Mouse (Mus musculus): ENCODE data around the gene Rpl7a.
"Not testable (repeated sequence)": the region's sequence is repeated elsewhere in the genome, so short reads cannot be mapped to it uniquely, and the experiment has no call there.

Rpl7a gene

DNA sequence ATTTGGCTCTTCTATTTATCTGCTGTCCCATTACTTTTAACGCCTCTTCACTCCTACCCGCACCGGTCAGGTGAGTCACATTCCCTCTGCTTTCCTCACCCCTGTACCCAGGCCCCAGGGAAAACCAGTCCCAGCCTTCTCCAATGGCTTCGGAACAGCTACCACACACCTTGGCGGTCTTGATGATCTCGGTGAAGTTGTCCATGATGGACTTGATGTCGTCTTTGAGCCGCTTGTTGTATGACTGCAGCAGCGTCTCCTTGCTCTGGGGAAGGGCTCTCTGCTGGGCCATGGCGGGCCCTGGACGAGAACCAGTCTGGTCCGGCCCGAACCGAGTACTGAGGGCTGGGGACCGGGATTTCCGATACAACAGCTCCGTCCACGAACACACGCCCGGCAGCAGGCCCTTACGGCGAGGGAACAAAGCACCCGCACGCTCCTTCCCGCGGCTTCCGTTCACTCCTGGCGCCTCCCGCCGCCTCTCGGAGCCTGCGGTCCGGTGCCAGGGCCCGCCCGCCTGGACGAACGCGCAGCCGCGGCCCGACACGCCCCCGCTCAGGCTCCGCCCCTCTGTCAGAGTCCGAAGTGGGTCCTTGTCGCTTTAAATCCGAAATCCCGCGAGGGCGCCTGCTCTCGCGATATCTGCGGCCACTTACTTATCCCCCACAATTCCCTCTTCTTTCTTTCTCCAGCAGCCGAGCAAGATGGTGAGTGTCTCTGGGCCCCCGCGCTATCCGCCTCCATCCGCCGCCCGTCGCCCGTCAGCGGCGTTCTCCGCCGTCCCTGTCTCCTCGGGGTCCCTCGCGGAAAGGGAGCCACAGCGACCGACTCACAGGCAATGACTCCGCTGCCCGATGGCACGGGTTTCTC, at the start of gene Rpl7a, which contains the start of gene Med22:
Gene Rpl7a, plus strand, starts transcription at position 641 of the 870 bp plus-strand sequence.
Gene Med22, minus strand, starts transcription at position 554 of the 870 bp plus-strand sequence.
- peak; percentile 99 for DNase-seq (ENCODE audit: low spot score)

DNA sequence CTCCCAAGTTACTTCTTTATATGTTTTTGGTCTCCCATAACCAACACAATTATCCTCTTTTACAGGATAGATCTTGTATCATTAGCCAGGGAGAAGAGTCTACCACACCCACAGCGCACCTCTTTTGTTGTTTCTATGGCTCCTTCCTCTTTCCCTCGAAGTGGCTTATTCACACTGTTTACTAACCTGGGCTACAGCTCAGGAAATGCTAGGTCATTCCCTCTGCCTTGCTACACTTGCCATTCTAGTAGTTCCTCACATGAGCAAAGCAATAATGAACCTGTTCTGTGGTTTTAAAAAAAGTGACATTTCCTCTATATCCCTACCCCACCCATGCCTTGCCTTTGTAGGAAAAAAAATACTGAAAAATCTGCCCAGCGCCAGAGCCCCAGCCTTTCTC, 47.7 kb upstream of the Rpl7a start:
- DNase-seq (ENCODE audit: low spot score) = no peak

DNA sequence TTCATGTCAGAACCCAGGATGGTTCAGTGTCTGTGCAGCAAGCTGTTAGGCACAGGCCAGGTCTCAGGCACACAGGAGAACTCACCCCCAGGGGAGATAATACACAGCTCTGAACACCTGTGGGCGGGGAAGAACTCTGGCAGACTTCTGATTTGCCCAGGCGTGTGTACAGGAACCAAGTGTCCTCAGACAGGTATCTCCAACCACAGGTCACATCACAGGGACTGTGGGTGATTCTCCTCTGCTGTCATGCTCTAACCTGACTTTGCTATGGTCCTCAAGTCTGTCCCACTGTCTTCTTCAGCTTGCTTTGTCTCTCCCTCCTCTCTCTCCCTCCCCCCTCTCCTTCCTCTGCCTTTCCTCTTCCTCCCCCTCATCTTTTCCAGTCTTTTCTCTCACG, 45.7 kb upstream of the Rpl7a start, which contains the start of gene Abo:
Gene Abo, minus strand, starts transcription at position 101 of the 400 bp plus-strand sequence.
- DNase-seq (ENCODE audit: low spot score) = no peak

DNA sequence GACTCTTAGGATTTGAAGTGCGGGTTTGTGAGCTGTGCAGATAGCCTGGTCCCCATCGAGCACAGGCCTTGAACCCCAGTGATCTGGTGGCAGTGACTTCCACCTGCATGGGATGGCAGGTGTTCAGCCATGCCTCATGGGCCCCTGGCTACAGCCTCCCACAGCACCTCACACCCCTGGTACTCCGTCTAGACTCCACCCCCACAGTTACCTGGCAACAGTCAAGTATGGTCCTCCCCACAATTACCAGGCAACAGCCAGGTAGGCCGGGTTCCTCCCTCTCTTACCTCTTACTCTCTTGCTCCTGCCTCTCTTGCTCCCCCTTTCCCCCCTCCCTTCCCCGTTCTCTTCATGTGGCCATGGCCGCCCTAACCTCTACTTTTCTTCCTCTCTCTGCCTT, 39.9 kb upstream of the Rpl7a start:
- DNase-seq (ENCODE audit: low spot score) = no peak

DNA sequence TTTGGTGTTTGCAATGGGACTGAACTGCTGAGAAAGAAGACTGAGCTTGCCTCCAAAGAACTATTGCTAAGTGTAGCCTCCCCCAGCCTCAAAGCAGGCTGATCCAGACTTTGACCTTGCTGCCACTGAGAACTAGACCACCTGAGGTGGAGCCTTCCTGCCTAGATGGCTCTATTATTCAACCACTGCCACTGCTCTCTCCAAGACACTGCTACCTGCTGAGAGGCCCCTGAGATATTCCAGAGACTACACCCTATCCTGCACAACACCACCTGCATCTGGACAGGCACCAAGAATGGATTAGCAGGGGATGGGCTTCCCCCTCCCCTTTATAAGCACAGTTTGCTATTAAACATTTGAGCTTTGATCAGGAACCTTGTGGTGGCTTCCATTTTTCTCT, 32.0 kb upstream of the Rpl7a start:
- DNase-seq (ENCODE audit: low spot score) = no peak

DNA sequence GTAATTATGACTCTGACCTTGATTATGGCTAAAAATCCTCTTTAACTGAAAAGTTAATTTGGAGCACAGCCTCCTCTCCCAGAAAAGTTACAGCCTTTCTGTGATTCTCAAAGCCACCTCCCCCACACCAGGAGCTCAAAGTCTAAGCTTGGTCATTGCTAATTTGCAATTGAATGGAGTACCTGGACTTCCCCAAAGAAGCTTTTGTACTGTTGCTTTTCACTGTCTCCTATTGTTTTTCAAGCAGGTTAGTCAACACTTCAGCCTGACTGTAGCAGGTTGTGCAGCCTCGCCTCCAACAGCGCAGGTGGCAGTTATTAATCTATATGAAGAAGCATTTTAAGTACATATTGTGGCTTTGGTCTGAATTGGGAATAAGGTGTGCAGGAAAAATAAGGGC, 25.0 kb upstream of the Rpl7a start:
- not testable (repeated sequence) for DNase-seq (ENCODE audit: low spot score)

DNA sequence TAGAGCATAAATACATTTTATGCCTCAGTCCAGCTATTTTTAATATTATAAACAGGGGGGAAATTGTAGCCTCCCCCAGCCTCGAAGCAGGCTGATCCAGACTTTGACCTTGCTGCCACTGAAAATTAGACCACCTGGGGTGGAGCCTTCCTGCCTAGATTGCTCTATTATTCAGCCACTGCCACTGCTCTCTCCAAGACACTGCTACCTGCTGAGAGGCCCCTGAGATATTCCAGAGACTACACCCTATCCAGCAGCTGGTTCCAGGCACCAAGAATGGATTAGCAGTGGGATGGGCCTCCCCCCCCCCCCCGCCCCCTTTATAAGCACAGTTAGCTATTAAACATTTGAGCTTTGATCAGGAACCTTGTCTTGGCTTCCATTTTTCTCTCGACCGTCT, 24.4 kb upstream of the Rpl7a start:
- DNase-seq (ENCODE audit: low spot score) = not testable (repeated sequence)

DNA sequence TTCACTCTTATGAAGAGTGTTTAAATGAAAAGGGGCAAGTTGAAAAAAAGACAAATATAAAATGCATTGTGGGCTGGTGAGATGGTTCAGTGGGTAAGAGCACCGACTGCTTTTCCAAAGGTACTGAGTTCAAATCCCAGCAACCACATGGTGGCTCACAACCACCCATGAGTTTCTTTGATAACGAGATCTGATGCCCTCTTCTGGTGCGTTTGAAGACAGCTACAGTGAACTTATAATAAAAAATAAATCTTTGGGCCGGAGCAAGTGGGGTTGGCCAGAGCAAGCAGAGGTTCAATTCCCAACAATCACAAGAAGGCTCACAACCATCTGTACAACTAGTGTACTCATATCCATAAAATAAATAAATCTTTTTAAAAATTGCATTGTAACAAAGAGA, 14.7 kb upstream of the Rpl7a start:
- DNase-seq (ENCODE audit: low spot score) = no peak

DNA sequence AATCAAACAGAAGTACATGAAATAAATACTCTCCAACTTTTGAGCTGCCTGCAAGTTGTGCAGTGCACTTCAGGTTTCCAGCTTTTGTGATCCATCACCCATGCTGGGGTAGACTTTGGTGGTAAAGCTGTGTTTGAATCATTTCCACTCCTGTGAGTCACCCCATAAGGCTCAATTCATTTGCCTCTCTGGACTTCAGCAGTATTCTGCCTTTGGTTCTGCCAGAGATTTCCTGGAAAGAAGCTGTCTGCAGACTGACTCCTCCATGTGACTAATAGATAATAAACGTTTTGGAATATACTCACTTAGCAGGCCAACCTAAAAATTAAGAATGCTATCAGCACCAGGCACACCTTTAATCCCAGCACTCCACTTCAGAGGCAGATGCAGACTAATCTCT, 9.8 kb upstream of the Rpl7a start:
- DNase-seq (ENCODE audit: low spot score) = no peak

DNA sequence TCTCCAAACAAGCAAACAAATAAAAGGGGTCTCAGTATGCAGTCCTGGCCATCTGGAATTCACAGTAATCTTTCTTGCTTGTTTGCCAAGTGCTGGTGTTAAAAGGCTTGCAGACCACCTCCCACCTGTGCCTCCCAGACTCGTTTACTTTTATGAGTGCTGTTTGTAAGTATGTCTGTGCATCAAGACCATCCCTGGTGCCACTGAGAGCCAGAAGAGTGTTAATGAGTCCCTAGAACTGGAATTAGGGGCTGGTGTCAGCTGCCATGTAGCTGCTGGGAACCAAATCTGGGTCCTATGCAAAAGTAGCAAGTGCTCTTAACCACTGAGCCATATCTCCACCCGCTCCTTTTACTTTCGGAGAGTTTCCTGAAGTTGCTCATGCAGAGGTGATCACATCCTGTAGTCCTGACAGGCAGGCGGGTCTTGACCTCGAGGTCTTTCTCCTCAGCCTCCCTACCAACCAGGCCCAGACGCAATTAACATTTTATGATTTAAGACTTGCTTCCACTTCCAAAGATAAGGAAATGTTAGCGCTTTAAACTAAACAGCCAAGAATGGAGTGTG, 8.6 kb upstream of the Rpl7a start:
- no peak for DNase-seq (ENCODE audit: low spot score)

DNA sequence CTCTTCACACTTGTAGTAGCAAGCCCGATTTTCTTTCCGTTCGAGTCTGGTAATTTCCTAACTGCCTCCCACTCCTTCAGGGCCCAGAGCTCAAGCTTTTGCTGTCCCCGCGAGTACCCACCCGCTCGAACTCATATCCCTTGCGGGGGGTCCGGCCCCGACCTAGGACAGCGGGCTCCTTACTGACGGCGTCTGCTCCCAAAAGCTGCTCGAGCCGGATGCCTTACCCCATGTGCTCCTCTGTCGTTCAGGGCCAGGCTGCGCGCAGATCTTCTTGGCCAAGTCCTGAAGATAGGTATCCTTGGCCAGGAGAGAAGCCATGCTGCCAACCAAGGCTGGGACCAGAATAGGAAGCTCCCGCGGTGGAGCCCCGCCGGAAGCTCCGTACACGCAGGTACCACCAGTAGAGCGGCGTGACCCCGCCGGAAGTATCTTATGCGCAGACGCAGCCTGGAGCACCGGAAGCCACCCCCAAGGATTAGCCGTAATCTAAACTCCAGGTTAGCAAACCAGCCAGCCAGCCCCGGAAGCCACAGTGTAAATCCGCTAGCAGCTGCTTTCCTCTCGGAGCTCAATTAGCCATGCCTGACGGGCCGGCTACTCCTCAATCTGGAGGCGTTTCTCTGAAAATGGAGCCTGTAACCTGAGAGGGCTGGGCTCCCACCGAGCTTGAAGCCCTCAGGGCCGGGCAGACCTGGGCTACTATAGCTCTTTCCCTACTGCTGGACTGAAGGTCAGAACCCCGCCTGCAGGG, 7.9 kb upstream of the Rpl7a start, which contains the start of gene Surf6:
Gene Surf6, minus strand, starts transcription at position 413 of the 754 bp plus-strand sequence.
- DNase-seq (ENCODE audit: low spot score) = peak; percentile 95

DNA sequence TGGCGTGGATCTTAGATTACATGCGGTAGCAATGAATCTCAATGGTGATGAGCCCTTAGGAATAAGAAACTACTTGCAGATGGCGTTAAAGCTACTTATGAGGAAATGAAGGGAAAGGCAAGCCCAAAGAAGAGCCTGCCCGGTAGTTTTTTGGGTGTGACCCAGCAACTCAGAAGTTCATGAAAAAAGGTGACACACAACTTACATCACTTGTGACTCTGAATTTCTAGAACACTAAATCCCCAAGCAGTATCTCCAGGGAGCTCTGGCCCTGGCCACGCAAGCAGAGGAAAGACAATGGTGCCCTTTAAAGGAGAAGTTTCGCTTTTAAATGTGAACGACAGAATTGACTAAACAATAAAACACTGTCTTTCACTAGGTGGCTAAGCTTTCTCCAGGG, 7.3 kb upstream of the Rpl7a start:
- no peak for DNase-seq (ENCODE audit: low spot score)

DNA sequence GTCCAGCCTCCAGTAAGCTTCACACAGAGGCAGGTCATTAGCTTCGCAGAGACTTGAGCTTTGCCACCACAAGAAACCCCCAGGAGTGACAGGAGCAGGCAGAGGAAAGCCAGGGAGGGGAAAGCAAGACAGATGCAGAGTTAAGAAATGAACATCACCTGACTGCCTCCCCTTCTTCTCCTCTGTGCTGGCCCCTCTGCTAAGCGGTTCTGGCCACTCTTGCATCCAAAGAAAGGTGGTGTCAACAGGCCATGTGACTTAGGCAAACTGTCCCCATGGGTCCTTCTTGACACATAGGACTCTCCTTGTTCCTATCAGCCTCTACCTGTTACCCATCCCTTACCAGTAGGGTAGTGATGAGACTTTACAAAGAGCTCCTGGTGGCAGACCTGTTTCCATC, 4.6 kb upstream of the Rpl7a start:
- DNase-seq (ENCODE audit: low spot score) = no peak

DNA sequence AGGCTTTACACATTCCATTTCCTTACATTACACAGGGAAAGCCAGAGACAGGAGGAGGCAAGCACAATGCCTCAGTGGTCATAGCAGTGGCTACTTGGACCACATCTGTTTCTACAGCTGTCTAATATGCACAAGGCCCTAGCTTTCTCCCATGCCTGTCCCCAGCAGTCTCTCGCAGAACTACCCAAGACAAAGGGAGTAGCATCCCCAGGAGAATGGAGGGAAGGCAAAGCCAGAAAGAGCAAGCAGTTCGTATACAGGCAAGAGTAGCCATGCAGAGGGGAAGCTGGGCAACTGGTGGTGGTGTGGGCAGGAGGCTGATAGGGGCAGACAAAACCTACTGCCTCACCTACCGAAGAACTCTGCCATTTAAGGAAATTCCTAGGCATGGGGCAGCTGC, 4.1 kb upstream of the Rpl7a start:
- no peak for DNase-seq (ENCODE audit: low spot score)

DNA sequence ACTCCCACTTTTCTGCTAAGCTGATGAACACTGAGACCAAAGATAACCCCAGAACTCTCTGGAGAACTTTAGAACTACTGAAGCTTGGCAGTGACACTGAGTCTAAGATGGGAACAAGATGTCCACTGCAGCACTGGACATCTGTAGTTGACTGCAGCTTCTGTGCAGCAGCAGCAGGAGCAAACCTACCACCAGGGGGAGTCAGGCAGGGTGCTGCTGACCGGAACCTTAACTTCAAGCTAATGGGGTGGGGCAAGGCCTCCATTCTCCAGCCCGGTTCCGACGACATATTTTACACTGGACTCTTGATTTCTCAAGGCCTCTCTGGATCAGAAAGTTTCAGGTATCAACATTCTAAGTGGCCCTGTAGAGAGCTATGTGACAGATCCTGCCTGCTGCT, 3.5 kb upstream of the Rpl7a start:
- DNase-seq (ENCODE audit: low spot score) = no peak

DNA sequence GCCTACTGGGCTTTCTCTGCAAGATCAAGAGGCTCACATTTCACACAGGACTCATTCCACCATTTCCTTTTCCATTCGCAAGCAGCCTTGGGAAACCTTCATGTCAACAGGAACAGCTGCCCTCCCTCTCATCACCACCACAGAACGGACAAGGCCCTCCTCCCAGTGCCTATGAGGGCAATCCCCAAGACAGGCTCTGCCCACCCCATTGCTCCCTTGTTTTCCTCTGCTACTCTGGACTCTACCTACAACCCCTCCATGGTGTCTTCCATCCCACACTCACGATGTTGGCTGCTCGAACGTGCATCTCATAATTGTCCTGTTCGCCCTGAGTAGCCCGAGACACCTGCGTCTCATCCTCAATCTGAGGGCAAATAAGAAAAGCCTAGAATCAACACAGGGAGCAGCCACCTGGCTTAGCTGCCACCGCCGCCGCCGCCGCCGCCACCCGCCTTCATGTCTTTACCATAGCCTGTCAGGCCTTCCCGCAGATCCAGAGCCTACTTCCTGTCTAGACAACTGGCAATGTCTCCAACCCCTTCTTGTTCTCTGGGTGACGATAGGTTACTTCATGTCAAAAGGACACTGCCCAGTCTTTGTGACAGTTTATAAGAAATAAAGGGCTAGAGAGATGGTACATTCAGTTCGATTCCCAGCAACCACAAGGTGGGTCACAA, 1.7 kb upstream of the Rpl7a start:
- DNase-seq (ENCODE audit: low spot score) = no peak

DNA sequence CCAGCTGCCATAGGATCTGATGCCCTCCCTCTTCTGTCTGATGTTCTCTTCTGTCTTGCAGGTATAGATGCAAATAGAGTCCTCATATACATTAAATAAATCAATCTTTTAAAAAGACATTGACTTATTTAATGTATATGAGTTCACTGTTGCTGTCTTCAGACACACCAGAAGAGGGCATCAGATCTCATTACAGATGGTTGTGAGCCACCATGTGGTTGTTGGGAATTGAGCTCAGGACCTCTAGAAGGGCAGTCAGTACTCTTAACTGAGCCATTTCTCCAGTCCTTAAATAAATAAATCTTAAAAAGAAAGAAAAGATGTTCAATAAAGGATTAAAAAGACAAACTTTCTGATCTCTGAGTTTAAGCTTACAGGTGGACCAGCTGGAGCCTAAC, 1.2 kb upstream of the Rpl7a start:
- no peak for DNase-seq (ENCODE audit: low spot score)

DNA sequence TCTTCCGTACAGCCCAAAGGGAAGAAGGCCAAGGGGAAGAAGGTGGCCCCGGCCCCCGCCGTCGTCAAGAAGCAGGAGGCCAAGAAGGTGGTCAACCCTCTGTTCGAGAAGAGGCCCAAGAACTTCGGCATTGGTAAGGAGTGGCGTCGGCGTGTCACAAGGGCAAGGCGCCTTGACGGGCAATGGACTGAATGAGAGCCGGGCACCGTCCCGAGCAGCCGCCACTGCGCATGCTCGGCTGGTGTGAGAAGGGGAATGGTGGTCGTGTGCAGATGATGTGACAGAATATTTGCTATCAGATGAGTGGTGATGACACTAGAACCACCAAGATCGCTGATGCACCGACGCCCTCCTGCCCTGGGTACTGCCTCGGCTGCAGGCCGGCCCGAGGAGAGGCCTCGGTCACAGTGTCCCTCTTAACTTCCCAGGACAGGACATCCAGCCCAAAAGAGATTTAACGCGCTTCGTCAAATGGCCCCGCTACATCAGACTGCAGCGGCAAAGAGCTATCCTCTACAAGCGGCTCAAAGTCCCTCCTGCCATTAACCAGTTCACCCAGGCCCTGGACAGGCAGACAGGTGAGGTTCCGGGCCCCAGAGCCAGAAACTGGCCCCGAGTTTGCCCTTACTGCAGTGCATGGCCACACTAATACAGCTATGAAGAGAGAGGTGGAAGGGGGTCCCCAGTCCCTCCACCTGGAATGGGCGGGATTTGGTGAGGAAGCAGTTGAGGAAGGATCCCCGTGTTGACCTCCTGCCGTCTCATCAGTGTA, 616 bp downstream of the Rpl7a start:
- no peak for DNase-seq (ENCODE audit: low spot score)

DNA sequence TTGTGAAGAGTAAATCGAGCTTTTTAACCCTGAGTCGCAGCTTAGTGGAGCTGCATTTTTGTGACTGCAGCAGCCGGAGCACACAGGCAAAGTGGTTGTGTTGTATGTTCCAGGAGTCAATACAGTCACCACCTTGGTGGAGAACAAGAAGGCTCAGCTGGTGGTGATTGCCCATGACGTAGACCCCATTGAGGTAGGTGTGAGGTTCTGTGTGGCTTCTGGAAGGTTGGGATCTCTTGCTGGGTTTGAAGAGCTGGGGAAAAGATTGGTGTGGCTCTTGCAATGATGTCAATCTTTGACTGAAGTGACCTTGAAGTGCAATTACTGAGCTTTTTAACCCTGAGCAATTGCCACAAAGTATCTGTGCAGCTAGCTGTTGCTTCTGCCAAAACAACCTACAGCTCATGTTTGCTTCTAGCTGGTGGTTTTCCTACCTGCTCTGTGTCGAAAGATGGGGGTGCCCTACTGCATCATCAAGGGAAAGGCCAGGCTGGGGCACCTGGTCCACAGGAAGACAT, 1.7 kb downstream of the Rpl7a start:
- DNase-seq (ENCODE audit: low spot score) = no peak

DNA sequence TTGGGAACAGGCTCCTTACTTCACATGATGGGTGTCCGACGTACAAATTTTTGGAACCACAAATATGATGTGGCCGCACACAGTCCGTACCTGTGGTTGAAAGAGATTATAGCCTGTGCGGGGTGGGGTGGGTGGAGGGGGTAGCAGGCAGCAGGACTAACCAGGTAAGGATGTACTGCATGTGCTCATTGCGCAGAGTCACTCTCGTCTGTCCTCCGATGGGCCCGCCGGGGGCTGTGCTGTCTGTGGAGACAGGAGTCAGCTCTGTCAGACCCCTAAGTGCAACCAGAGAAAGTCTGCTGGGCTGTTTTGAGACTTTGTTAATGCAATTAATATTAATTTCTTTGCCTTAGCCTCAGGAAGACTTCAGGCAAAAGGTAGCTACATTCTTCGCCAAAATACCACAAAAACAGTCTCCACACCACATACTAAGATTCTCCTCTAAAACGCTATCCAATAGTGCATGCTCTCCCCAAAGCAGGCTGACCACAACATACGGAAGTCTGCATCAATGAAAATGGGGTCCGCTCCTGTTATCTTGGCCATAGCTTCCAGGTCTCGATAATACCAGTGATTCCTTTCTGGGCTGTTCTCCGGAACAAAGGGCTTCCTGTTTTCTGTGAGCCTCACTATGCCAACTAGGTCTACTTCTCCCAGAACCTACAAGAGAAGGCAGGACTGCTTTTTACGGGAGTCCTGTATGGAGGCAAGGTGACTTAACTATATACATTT, 3.0 kb downstream of the Rpl7a start:
- DNase-seq (ENCODE audit: low spot score) = no peak

All from left cerebral cortex, adult 11 months (tissue).